Mouse (Mus musculus) forebrain, postnatal 0 days (tissue): Measurements from ENCODE around the gene Ang5. TPM values are rescaled to one million over a fixed set of nuclear protein-coding genes. Genes with fewer than 3 reads are reported as not detected.
"Not testable (repeated sequence)": the region's sequence is repeated elsewhere in the genome, so short reads cannot be mapped to it uniquely, and the experiment has no call there.

ENCODE experiments used
- ATAC-seq: fragments of 200-750 bp; cut with Nextera tagmentation; 2 replicates; pipeline ENCODE4 v1.8.0; 2017; ENCODE audit warnings: mild to moderate bottlenecking, moderate library complexity
- DNase-seq: peaks from one replicate; pipeline ENCODE4 v3.0.0-alpha.2; 2015
- H3K27ac ChIP-seq: fragments of 300-500 bp; sonication (generic); 2 replicates; pipeline ENCODE4 v1.5.1; 2014; ENCODE audit warnings: low read depth, mild to moderate bottlenecking, antibody characterized with exemption, low read length, moderate library complexity, mixed read lengths
- H3K27me3 ChIP-seq: fragments of 300-500 bp; sonication (generic); 2 replicates; pipeline ENCODE4 v1.6.1; 2014; ENCODE audit warnings: mild to moderate bottlenecking, low read length, mixed read lengths; ENCODE audit not compliant: insufficient read depth
- H3K36me3 ChIP-seq: fragments of 300-500 bp; sonication (generic); 2 replicates; pipeline ENCODE4 v1.6.1; 2014; ENCODE audit warnings: mild to moderate bottlenecking, moderate library complexity; ENCODE audit not compliant: insufficient read depth
- H3K4me1 ChIP-seq: fragments of 300-500 bp; sonication (generic); 2 replicates; pipeline ENCODE4 v1.6.1; 2014; ENCODE audit warnings: antibody characterized with exemption; ENCODE audit not compliant: insufficient read depth
- H3K4me2 ChIP-seq: fragments of 300-500 bp; sonication (generic); 2 replicates; pipeline ENCODE4 v1.6.1; 2014; ENCODE audit warnings: low read depth, mild to moderate bottlenecking, moderate library complexity
- H3K4me3 ChIP-seq: fragments of 300-500 bp; sonication (generic); 2 replicates; pipeline ENCODE4 v1.5.1; 2014; ENCODE audit warnings: low read depth, low read length, mixed read lengths
- H3K9ac ChIP-seq: fragments of 300-500 bp; sonication (generic); 2 replicates; pipeline ENCODE4 v1.6.1; 2014; ENCODE audit warnings: mild to moderate bottlenecking
- H3K9me3 ChIP-seq: fragments of 300-500 bp; sonication (generic); 2 replicates; pipeline ENCODE4 v1.6.1; 2016; ENCODE audit warnings: low read length
- CTCF ChIP-seq: sonication (generic); IDR thresholded peaks from 2 replicates; pipeline ENCODE4 v1.5.1; 2016; ENCODE audit warnings: antibody characterized with exemption, control low read depth, low read depth
- WGBS: fragments of 180-500 bp; shearing (Covaris S2); extraction: QIAGEN DNeasy Blood & Tissue Kit; methylation state at CpG from one replicate; pipeline ENCODE4 v1.1.7; 2014; 5-methylcytosine and 5-hydroxymethylcytosine counted together
- polyA plus RNA-seq: library from polyadenylated mRNA; unstranded; fragments of >200 nt; fragmentation: Nextera tagmentation; extraction: Ambion mirVana; gene quantifications from 2 replicates; pipeline ENCODE4 v1.2.1, GENCODE M21; 2015
- total RNA-seq: library from RNA; depleted of rRNA; stranded (reverse); fragments of >200 nt; gene quantifications from 2 replicates; pipeline ENCODE4 v1.2.3, GENCODE M21; 2014; rRNA removed

Ang5 gene
- total RNA-seq: not detected in 2 replicates
- polyA plus RNA-seq: not detected in 2 replicates

DNA sequence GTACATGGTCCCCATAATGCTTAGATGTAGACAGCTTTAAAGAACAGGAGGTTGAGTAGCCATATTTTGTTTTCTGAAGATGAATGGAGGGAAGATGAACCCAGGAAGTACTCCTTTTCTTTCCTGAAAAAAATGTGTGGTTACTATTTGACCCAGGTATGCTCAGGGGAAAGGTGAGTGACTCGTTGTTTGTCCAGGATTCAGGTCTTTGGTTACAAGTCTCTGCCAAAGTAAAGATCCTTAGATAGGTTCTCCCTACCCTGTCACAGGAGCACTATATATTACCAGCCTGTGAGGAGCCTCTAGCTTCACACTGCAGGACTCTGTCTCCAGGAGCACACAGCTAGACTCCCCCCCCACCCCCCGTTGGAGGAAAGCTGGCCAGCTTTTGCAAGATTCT is at the start of gene Ang5:
Ang5 (plus strand) TSS at position 301 of the 400 bp plus-strand sequence.
- no CpG with 5 or more reads among the region's 2 CpGs for WGBS
- not testable (repeated sequence) for H3K4me3 ChIP-seq, ATAC-seq, H3K27me3 ChIP-seq, DNase-seq, H3K9ac ChIP-seq, H3K4me1 ChIP-seq, H3K27ac ChIP-seq, H3K9me3 ChIP-seq, H3K4me2 ChIP-seq, H3K36me3 ChIP-seq

DNA sequence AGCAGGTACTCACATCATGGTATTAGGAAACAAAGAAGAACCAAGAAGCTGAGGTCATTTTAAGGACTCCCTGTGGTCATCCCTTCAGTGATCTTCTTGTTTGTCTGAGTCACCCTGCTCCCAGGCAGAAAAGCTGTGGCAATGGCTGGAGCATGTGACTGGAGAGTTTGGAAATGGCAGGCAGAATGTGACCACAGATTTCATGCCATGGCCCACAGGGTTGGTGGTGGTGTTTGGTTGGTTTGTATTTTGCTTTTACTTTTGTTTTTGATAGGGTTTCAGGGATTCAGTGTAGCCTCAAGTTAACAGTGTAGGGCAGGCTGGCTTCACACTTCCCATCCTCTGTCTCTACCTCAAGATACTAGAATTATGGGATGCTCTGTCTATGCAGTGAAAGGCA is 38.7 kb upstream of the Ang5 start:
- ATAC-seq, H3K9ac ChIP-seq, H3K4me2 ChIP-seq, H3K27me3 ChIP-seq, H3K4me3 ChIP-seq, H3K4me1 ChIP-seq, H3K36me3 ChIP-seq, H3K9me3 ChIP-seq, DNase-seq, H3K27ac ChIP-seq: not testable (repeated sequence)

DNA sequence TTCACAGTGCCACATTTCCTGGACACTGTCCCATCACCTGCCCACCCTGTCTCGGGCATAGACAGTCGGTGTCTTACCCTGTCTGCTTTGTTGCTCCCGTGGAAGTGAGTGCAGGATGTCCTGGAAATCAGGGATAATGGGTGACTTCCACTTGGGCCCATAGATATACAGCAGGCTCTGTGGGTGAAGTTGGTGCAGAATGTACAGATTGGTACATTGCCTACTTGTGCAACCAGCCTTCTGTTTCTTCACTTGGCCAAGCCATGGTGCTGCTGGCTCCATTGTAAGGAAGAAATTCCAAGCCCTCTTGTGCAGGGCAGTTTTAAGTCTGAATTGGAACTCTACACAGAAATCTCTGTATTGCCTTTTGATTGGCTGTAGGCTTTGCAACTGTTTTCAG is 33.4 kb upstream of the Ang5 start, which contains the start of gene Ear10:
Ear10 (minus strand) TSS at position 101 of the 400 bp plus-strand sequence.
- not testable (repeated sequence) for H3K9me3 ChIP-seq, H3K4me1 ChIP-seq, H3K36me3 ChIP-seq, H3K4me2 ChIP-seq, ATAC-seq, DNase-seq, H3K27me3 ChIP-seq, H3K27ac ChIP-seq, H3K4me3 ChIP-seq, H3K9ac ChIP-seq
- WGBS: 84% methylated on average over 3 of the region's 3 CpGs

DNA sequence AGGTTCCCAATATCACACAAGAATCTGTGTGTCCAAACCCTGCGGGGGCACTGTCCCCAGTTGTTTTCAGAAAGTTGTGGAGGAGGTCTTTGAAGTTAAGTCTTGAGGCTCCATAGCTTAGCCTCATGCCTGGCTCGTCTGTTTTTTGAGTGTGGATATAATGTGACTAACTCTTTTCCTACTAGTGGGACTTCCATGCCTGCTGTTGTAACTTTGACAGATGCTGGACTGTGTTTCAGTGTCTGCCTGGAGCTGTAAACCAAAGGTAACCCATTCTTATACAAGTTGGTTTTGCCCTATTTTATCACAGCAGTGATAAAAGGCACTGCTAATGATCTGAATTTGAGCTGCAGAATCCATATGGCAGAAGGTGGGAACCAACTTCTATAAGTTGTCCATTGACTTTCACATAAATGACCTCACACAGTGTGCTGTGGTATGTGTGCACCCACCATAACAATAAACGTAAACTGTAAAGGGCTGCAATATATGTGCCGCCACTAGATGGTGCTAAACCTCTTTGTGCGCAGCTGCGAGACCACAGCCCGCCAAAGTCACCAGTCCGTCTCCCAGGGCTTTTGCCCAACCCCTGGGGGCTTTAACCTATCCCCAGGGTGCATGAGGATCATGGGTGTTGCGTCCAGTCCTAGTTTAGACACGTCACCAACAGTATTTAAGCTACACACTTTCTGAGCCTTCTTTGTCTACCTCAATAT is 32.0 kb upstream of the Ang5 start, which contains the start of gene Gm8113:
Gm8113 (plus strand) TSS at position 703 of the 716 bp plus-strand sequence.
- Histone ChIP-seq H3K4me3 (peak within 1 kb of the TSS; percentile 48), H3K27ac (peak within 1 kb of the TSS; percentile 50; the same call in 1 of the 2 replicates), H3K4me2 (peak within 1 kb of the TSS; percentile 49), H3K9ac (peak within 1 kb of the TSS; percentile 53)
- ATAC-seq (peak; percentile 98), DNase-seq (peak; percentile 89)
- not testable (repeated sequence) for H3K36me3 ChIP-seq, H3K27me3 ChIP-seq, H3K4me1 ChIP-seq, H3K9me3 ChIP-seq
- TF ChIP-seq CTCF: peak; percentile 86
- WGBS: 6% methylated on average over 10 of the region's 10 CpGs

DNA sequence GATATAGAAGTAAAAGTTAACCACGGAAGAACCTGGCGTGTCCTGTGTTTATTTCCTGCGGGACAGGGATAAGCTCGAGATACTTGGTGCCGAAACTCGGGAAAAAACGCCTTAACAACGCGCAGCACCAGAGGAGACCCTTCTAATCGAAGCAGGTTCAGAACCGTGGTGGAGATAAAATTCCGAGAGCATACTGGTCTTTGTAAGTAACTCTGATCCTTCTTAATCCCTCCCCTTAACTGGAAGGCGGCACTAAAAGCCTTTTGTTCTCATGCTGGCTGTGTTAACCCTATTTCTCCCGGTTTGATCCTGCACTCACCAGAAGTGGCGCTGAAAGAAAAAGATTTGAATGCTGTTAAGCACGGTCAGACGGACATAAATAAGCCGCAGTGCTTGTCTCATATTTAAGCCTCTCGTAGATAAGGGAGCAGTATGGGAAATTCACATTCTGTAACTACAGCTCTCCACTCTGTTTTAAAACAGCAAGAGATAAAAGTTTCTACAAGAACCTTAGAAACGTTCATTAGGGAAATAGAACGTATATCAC is 31.4 kb upstream of the Ang5 start:
- H3K4me1 ChIP-seq, DNase-seq: not testable (repeated sequence)
- H3K27ac ChIP-seq: peak overlapping the region; percentile 50; the same call in 1 of the 2 replicates

DNA sequence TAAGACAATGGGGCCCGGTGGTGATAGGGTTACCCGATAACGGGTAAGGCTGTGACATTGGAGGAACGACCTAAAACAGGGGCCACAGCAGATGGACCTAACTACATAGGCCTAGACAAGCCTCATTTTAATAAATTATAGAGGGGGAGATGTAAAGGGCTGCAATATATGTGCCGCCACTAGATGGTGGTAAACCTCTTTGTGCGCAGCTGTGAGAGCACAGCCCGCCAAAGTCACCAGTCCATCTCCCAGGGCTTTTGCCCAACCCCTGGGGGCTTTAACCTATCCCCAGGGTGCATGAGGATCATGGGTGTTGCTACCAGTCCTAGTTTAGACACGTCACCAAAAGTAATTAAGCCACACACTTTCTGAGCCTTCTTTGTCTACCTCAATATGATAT is 23.9 kb upstream of the Ang5 start:
- 18% methylated on average over 8 of the region's 8 CpGs for WGBS
- H3K9me3 ChIP-seq, H3K4me2 ChIP-seq, H3K36me3 ChIP-seq, H3K9ac ChIP-seq, H3K27me3 ChIP-seq, H3K4me3 ChIP-seq, ATAC-seq, H3K4me1 ChIP-seq, H3K27ac ChIP-seq: not testable (repeated sequence)
- DNase-seq: peak; percentile 55
- peak; percentile 71 for TF ChIP-seq CTCF

More for the DNA sequence above, 31.4 kb upstream of the Ang5 start:
- WGBS: 3% methylated on average over 21 of the region's 21 CpGs
- peak overlapping the region; percentile 53 for H3K9ac ChIP-seq
- peak overlapping the region; percentile 49 for H3K4me2 ChIP-seq
- H3K9me3 ChIP-seq, H3K36me3 ChIP-seq, H3K27me3 ChIP-seq: not testable (repeated sequence)
- peak; percentile 87 for ATAC-seq
- H3K4me3 ChIP-seq: peak overlapping the region; percentile 48

DNA sequence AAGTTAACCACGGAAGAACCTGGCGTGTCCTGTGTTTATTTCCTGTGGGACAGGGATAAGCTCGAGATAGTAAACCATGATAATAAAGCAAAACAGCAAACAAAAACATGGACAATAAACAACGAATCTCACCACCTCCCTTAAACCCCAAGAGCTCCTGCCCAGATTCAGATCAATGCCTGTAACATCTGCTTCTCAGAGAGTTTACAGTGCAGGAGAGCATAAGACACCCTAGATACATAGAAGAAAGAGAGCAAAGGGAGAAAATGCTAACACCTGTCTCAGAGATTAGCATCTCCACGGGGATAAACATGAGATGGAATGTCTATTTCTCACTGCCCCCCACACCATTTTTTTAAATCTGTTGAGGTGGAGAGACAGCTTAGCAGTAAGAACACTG is 23.5 kb upstream of the Ang5 start:
- H3K4me1 ChIP-seq, H3K27ac ChIP-seq, H3K9ac ChIP-seq, DNase-seq, H3K4me2 ChIP-seq, ATAC-seq, H3K36me3 ChIP-seq, H3K4me3 ChIP-seq, H3K27me3 ChIP-seq, H3K9me3 ChIP-seq: not testable (repeated sequence)
- 52% methylated on average over 5 of the region's 5 CpGs for WGBS

DNA sequence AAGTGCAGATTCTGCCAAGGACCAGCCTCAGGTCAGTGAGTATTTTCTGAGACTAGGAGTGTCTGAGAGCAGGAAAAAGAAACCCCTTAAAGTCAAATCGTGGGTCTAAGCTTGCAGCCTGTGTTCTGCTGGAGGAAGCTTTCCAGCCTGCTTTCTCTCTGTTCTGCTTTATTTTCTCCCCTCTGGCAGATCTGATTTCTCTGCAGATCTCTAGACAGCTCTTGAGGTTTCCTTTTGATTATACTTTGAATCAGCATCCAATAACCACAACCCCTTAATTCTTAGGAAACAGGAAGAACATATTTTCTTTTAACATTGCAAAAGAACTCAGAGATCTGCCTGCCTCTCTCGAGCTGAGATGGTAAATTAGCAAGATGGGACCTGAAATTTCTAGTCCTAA is 3.5 kb upstream of the Ang5 start:
- H3K27me3 ChIP-seq, H3K9me3 ChIP-seq, H3K27ac ChIP-seq, H3K4me1 ChIP-seq, H3K4me3 ChIP-seq, H3K9ac ChIP-seq, ATAC-seq, DNase-seq, H3K36me3 ChIP-seq, H3K4me2 ChIP-seq: not testable (repeated sequence)
- 28% methylated on average over 2 of the region's 2 CpGs for WGBS

DNA sequence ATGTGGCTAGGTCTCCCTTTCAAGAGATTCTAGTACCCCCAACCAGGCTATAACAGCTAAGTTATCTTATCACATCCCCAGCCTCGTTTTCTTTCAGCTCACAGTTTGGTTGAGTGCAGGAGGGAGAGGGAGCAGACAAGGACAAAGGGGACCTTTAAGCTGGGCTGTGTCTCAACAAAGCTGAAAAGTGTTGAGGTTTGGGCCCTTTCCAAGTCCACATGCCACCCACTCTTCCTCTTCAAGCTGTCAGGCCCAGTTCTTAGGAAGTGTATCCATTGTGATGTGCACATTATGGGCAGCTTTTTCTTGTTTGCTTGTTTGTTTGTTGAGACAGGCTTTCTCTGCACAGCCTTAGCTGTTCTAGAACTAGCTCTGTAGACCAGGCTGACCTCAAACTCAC is 1.8 kb upstream of the Ang5 start:
- H3K27ac ChIP-seq, ATAC-seq, H3K4me3 ChIP-seq, H3K27me3 ChIP-seq, H3K4me1 ChIP-seq, H3K4me2 ChIP-seq, H3K9ac ChIP-seq, DNase-seq, H3K9me3 ChIP-seq, H3K36me3 ChIP-seq: not testable (repeated sequence)
- no CpG with 5 or more reads among the region's 1 CpGs for WGBS
